Mouse (Mus musculus) B cell, adult 2 months (primary cell): Measurements from ENCODE around the gene Igfals.

Experiments used
- DNase-seq, 2 experiments: peaks; one replicate each; pipeline ENCODE4 v3.0.0; 2022

Gene Igfals

GRCm38 (mm10) chr17:24894995-24895547 lies 29.3 kb downstream of the Igfals start, which contains the start of the genes Eme2 and Mrps34:
Eme2 (minus strand) TSS chr17:24895087.
Mrps34 (plus strand) TSS chr17:24895116.
- peak; percentile 72 to 75 for DNase-seq

DNA sequence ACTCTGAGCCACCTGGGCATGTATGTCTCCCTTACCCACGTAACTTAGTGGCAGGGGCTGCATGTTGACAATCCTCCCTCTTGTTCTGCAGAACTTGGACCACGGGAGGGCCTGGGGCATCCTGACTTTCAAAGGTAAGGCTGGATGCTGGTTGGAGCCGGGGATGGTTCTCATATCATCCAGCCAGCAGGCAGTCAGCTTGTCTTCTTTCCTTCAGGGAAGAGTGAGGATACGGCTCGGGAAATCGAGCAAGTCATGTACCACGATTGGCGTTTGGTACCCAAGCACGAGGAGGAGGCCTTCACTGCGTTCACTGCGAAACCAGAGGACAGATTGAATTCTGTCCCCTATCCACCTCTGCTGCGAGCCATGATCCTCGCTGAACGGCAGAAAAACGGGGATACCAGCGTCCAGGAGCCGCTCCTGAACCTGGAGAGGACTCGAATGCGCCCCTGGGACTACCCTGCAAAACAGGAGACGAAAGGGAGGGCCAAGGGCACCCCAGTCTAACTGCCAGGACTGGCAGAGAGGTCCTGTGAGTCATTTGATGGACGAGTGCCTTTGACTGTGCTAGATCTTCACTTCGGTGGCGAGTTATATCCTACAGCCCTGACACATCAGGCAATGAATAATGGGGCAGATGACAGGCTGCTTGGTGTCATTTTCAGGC lies 29.9 kb downstream of the Igfals start:
- DNase-seq: peak; percentile 22 to 26

DNA sequence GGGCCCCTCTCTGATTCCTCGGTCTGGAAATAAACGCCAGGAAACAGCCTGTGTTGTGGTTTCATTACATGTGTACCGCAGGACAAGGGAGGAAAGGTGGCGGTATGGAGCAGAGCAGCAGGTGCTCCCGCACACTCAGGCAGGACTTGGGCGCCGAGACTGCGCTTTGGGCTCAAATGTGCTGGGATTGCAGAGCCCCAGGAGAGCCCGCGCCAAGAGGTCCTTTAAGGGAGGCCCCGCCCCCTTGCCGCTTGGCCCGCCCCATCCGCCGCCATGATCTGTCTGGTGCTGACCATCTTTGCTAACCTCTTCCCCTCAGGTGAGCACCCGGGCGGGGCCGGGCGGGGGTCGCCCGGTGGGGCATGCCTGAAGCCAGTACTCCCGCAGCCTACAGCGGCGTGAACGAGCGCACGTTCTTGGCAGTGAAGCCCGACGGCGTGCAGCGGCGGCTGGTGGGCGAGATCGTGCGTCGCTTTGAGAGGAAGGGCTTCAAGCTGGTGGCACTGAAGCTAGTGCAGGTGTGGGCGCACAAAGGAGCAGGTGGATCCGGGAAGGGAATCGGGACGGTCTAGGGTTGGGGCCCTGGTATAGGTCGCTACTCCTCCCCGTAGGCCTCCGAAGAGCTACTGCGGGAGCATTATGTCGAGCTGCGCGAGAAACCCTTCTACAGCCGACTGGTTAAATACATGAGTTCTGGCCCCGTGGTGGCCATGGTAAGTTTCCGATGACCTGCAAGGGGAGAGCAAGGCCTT lies 30.6 kb downstream of the Igfals start, which contains the start of gene Nme3:
Nme3 (plus strand) TSS at position 260 of the 752 bp plus-strand sequence.
- DNase-seq: peak; percentile 74 to 75

DNA sequence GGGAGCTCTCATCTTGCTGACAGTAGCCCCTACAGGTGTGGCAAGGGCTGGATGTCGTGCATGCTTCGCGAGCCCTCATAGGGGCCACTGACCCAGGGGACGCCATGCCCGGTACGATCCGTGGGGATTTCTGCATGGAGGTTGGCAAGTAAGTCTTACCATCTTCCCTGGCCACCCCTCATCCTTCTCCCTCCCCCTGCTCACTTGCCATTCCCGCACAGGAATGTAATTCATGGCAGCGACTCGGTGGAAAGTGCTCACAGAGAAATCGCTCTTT lies 31.1 kb downstream of the Igfals start:
- no peak for DNase-seq

- no peak for DNase-seq
Observed at GRCm38 (mm10) chr17:24897600-24897999, 31.8 kb downstream of the Igfals start.

GRCm38 (mm10) chr17:24898041-24898854 lies 32.5 kb downstream of the Igfals start:
- DNase-seq: no peak

GRCm38 (mm10) chr17:24899153-24899552 lies 33.4 kb downstream of the Igfals start:
- DNase-seq: no peak

- no peak for DNase-seq
Observed at GRCm38 (mm10) chr17:24900014-24900413, 34.2 kb downstream of the Igfals start.

GRCm38 (mm10) chr17:24902124-24902523 lies 36.3 kb downstream of the Igfals start:
- no peak for DNase-seq

DNA sequence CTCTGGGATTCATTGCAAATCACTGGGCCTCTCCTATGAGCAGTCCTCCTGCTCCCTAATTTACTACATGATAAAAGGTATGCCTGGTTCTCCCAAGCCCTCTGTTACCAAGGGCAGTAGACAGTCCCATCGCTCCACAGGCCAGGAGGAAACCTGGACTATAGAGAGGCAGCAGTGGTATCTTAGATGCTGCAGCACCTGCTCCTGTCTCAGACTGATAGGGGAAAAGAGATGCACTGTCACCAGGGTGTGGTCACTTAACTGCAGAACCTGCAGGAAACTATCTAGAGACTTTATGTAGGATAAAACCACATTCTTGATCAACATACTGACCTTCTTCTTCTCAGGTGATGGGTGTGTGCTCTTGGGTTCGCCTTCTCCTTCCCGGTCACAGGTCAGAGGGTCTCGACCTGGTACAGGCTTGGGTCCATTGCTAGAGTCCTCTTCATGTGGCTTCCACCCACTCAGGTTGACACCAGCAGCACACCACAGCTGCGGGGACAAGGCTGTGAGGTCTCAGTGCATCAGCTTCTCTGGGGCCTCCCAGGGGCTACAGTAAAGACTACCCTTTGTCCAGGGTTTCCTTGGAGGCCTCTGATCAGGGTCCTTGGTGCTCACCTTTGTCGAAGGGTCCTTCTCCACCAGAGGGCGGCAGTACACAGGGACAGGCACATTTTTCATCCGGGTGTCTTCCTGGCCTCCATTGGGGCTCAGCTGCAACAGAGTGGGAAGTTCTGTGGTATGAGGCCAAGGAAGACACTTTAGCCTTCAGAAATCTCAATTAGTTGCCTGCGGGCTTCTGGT lies 37.1 kb downstream of the Igfals start:
- DNase-seq: peak; percentile 46

DNA sequence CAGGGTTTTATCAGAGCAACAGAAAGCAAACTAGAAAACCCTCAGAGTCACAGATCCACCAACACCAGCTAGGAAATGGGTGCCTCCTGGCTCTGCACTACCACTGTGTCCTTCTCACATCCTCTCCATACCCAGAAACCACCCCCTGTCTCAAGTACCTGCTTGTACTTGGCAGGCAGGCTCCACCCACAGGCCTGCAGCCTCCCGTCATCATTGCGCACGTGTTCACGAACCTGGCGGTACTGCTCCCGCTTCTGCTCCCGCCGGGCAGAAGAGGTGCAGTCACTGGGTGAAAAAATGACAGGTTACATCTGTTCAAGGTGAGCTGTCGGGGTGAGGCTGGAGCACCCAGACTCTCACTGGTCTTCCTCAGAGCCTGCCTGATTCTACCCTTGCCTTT lies 38.0 kb downstream of the Igfals start:
- DNase-seq: no peak

DNA sequence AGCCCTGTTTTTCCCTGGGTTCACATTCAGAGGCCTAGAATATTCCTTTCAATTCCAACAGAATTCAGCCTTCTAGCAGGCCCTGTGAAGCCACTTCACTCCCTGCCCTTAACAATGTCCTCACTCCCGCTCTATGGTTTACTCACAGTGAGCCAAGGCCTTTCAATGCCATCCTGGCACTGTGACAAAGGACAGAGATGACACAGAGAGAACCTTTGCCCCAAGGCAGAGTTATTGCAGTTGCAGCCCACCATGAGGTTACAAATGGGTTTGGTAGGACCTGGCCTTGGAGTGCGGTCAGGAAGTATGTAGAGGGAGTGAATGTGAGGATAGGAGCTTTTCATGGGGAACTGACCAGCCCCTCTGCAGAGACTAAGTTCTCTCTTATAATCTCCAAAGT lies 41.8 kb downstream of the Igfals start:
- no peak for DNase-seq

GRCm38 (mm10) chr17:24913984-24914383 lies 48.2 kb downstream of the Igfals start:
- no peak for DNase-seq

DNA sequence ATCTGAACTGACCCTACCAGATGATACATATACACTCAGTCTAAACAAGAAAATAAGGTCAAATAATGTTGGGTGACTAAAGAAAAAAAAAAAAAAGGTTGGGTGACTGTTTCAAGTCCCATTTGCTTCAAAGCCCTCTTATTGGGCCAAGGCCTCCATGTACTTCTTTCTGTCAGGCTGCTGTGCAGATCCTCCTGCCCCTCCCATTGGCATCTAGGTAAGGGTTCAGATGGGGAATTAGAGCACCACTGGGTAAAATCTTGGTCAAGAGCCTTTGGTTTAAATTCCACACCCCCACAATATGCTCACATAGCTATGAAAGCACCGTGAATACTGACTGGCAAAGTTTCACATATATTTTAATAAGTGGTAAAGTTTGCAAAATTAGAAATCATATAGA lies 57.4 kb downstream of the Igfals start:
- DNase-seq: no peak

- DNase-seq: no peak
Observed at GRCm38 (mm10) chr17:24929506-24929905, 63.7 kb downstream of the Igfals start.
